Mouse (Mus musculus) midbrain, postnatal 0 days (tissue): Measurements from ENCODE around the gene Oasl1. TPM values are rescaled to one million over a fixed set of nuclear protein-coding genes. Genes with fewer than 3 reads are reported as not detected.
A peak's percentile ranks its signal among the peaks of the same experiment; 100 is the strongest.

ENCODE experiments used
- ATAC-seq: fragments of 200-750 bp; cut with Nextera tagmentation; 2 replicates; pipeline ENCODE4 v1.8.0; 2017; ENCODE audit warnings: moderate number of reproducible peaks, mild to moderate bottlenecking, moderate TSS enrichment, moderate library complexity; ENCODE audit not compliant: low FRiP score
- DNase-seq: peaks from one replicate; pipeline ENCODE4 v3.0.0-alpha.2; 2015; ENCODE audit warnings: low spot score
- H3K27ac ChIP-seq: fragments of 300-500 bp; sonication (generic); 2 replicates; pipeline ENCODE4 v1.5.1; 2014; ENCODE audit warnings: low read depth, mild to moderate bottlenecking, low read length, mixed read lengths
- H3K27me3 ChIP-seq: fragments of 300-500 bp; sonication (generic); 2 replicates; pipeline ENCODE4 v1.6.1; 2014; ENCODE audit warnings: low read length, control low read depth, mixed read lengths; ENCODE audit not compliant: insufficient read depth
- H3K36me3 ChIP-seq: fragments of 300-500 bp; sonication (generic); 2 replicates; pipeline ENCODE4 v1.6.1; 2014; ENCODE audit warnings: low read length, control low read depth, mixed read lengths; ENCODE audit not compliant: insufficient read depth
- H3K4me1 ChIP-seq: fragments of 300-500 bp; sonication (generic); 2 replicates; pipeline ENCODE4 v1.6.1; 2014; ENCODE audit warnings: mild to moderate bottlenecking, control low read depth, antibody characterized with exemption, low read length, mixed read lengths; ENCODE audit not compliant: insufficient read depth
- H3K4me2 ChIP-seq: fragments of 300-500 bp; sonication (generic); 2 replicates; pipeline ENCODE4 v1.6.1; 2014; ENCODE audit warnings: low read depth, mild to moderate bottlenecking, low read length, mixed read lengths; ENCODE audit not compliant: poor library complexity, severe bottlenecking
- H3K4me3 ChIP-seq: fragments of 300-500 bp; sonication (generic); 2 replicates; pipeline ENCODE4 v1.5.1; 2014; ENCODE audit warnings: low read depth, mild to moderate bottlenecking, low read length, moderate library complexity
- H3K9ac ChIP-seq: fragments of 300-500 bp; sonication (generic); replicated peaks from 2 replicates; pipeline ENCODE4 v1.6.1; 2014; ENCODE audit warnings: mild to moderate bottlenecking, low read length, moderate library complexity, mixed read lengths; ENCODE audit not compliant: poor library complexity, severe bottlenecking
- H3K9me3 ChIP-seq: fragments of 300-500 bp; sonication (generic); 2 replicates; pipeline ENCODE4 v1.6.1; 2016; ENCODE audit warnings: low read length, control low read depth
- CTCF ChIP-seq: IDR thresholded peaks from 2 replicates; pipeline ENCODE4 v1.5.1; 2016; ENCODE audit warnings: antibody characterized with exemption, mild to moderate bottlenecking
- WGBS: fragments of 180-500 bp; shearing (Covaris S2); extraction: QIAGEN DNeasy Blood & Tissue Kit; methylation state at CpG from one replicate; pipeline ENCODE4 v1.1.7; 2014; 5-methylcytosine and 5-hydroxymethylcytosine counted together
- polyA plus RNA-seq: library from polyadenylated mRNA; unstranded; fragments of >200 nt; fragmentation: Nextera tagmentation; extraction: Ambion mirVana; gene quantifications from 2 replicates; pipeline ENCODE4 v1.2.1, GENCODE M21; 2015
- total RNA-seq: library from RNA; depleted of rRNA; stranded (reverse); fragments of >200 nt; gene quantifications from 2 replicates; pipeline ENCODE4 v1.2.3, GENCODE M21; 2014

The Oasl1 gene
- total and polyA plus RNA-seq, 2 experiments from 2014 or later: 0.32 to 3.8 TPM

GRCm38 (mm10) chr5:114883022-114883421 lies 40.0 kb upstream of the Oasl1 start:
- no peak for ATAC-seq

GRCm38 (mm10) chr5:114886801-114887200 lies 36.2 kb upstream of the Oasl1 start:
- H3K4me3 ChIP-seq: no peak overlapping the region
- TF ChIP-seq CTCF: no peak
- H3K4me2 ChIP-seq: no peak overlapping the region
- no peaks in the 10 kb centered on the region for H3K36me3 ChIP-seq
- H3K9me3 ChIP-seq: no peaks in the 10 kb centered on the region
- ATAC-seq: no peak
- WGBS: 88% methylated on average over 6 of the region's 6 CpGs
- no peak overlapping the region for H3K9ac ChIP-seq
- H3K27ac ChIP-seq: no peak overlapping the region
- H3K4me1 ChIP-seq: no peaks in the 10 kb centered on the region
- no peak for DNase-seq
- H3K27me3 ChIP-seq: no peaks in the 10 kb centered on the region

More at GRCm38 (mm10) chr5:114883022-114883421, 40.0 kb upstream of the Oasl1 start:
- Histone ChIP-seq H3K27ac (no peak overlapping the region), H3K4me1 (no peaks in the 10 kb centered on the region), H3K9ac (no peak overlapping the region), H3K36me3 (no peaks in the 10 kb centered on the region), H3K4me2 (no peak overlapping the region), H3K9me3 (no peaks in the 10 kb centered on the region), H3K4me3 (no peak overlapping the region), H3K27me3 (no peaks in the 10 kb centered on the region)
- DNase-seq: no peak
- no peak for TF ChIP-seq CTCF
- WGBS: 96% methylated on average over 11 of the region's 11 CpGs

- H3K36me3 ChIP-seq: no peaks in the 10 kb centered on the region
- no peak overlapping the region for H3K9ac ChIP-seq
- no peaks in the 10 kb centered on the region for H3K4me1 ChIP-seq
- no peaks in the 10 kb centered on the region for H3K27me3 ChIP-seq
- 93% methylated on average over 2 of the region's 2 CpGs for WGBS
- no peak overlapping the region for H3K27ac ChIP-seq
- H3K4me2 ChIP-seq: no peak overlapping the region
- no peak overlapping the region for H3K4me3 ChIP-seq
- DNase-seq (no peak), ATAC-seq (no peak)
- no peaks in the 10 kb centered on the region for H3K9me3 ChIP-seq
- no peak for TF ChIP-seq CTCF
Measured at GRCm38 (mm10) chr5:114888995-114889394, 34.0 kb upstream of the Oasl1 start.

GRCm38 (mm10) chr5:114895542-114895941 lies 27.5 kb upstream of the Oasl1 start:
- H3K9ac ChIP-seq: no peak overlapping the region
- no peaks in the 10 kb centered on the region for H3K4me1 ChIP-seq
- no peak for ATAC-seq
- H3K9me3 ChIP-seq: no peaks in the 10 kb centered on the region
- H3K36me3 ChIP-seq: no peaks in the 10 kb centered on the region
- H3K27me3 ChIP-seq: no peaks in the 10 kb centered on the region
- no peak for TF ChIP-seq CTCF
- H3K27ac ChIP-seq: no peak overlapping the region
- no peak overlapping the region for H3K4me3 ChIP-seq
- WGBS: 87% methylated on average over 4 of the region's 4 CpGs
- DNase-seq: no peak
- H3K4me2 ChIP-seq: no peak overlapping the region

GRCm38 (mm10) chr5:114896688-114897373 lies 26.2 kb upstream of the Oasl1 start, which contains the start of gene Oasl2:
Gene Oasl2, plus strand, starts transcription at chr5:114896936.
- peak within 1 kb of the TSS; percentile 28 for H3K4me2 ChIP-seq
- no peaks in the 10 kb centered on the region for H3K9me3 ChIP-seq
- H3K27me3 ChIP-seq: no peaks in the 10 kb centered on the region
- H3K36me3 ChIP-seq: no peaks in the 10 kb centered on the region
- ATAC-seq (no peak), DNase-seq (no peak)
- H3K4me3 ChIP-seq: no peak within 1 kb of the TSS
- WGBS: 62% methylated on average over 13 of the region's 13 CpGs
- no peak for TF ChIP-seq CTCF
- H3K9ac ChIP-seq: no peak within 1 kb of the TSS
- no peak within 1 kb of the TSS for H3K27ac ChIP-seq
- no peaks in the 10 kb centered on the region for H3K4me1 ChIP-seq

GRCm38 (mm10) chr5:114897374-114897793 lies 25.7 kb upstream of the Oasl1 start:
- no peaks in the 10 kb centered on the region for H3K9me3 ChIP-seq
- H3K4me1 ChIP-seq: no peaks in the 10 kb centered on the region
- no peak overlapping the region for H3K27ac ChIP-seq
- H3K9ac ChIP-seq: no peak overlapping the region
- no peaks in the 10 kb centered on the region for H3K36me3 ChIP-seq
- no peak for TF ChIP-seq CTCF
- DNase-seq (no peak), ATAC-seq (no peak)
- no peak overlapping the region for H3K4me3 ChIP-seq
- peak overlapping the region; percentile 28 for H3K4me2 ChIP-seq
- H3K27me3 ChIP-seq: no peaks in the 10 kb centered on the region
- WGBS: 12% methylated on average over 7 of the region's 7 CpGs
